Mouse (Mus musculus) lung, postnatal 0 days (tissue): Measurements from ENCODE around the gene Ift80.

Experiments
- CTCF ChIP-seq: IDR thresholded peaks from 2 replicates; pipeline ENCODE4 v1.5.1; 2016; ENCODE audit warnings: antibody characterized with exemption, mild to moderate bottlenecking
- EP300 ChIP-seq: IDR thresholded peaks from 2 replicates; pipeline ENCODE4 v1.6.1; 2016; ENCODE audit warnings: antibody characterized with exemption, mild to moderate bottlenecking, control low read depth

- TF ChIP-seq CTCF (no peak), EP300 (no peak)
Observed at GRCm38 (mm10) chr3:69047684-69048083, 43.3 kb upstream of the Ift80 start.
